Mouse (Mus musculus) liver, postnatal 0 days (tissue): ENCODE measurements at regions not wholly inside any gene's neighbourhood (a gene's known extent, or its start where the extent isn't known, plus 50 kb on each side); places are given as distances from the start of the nearest gene placed in this dataset.

Experiments used
- ATAC-seq: fragments of 200-750 bp; cut with Nextera tagmentation; 2 replicates; pipeline ENCODE4 v1.8.0; 2017; ENCODE audit warnings: mild to moderate bottlenecking, moderate library complexity
- DNase-seq: peaks from one replicate; pipeline ENCODE4 v3.0.0-alpha.2; 2016
- H3K27ac ChIP-seq: fragments of 300-500 bp; sonication (generic); 2 replicates; pipeline ENCODE4 v1.5.1; 2014; ENCODE audit warnings: antibody characterized with exemption, moderate library complexity, mild to moderate bottlenecking, low read depth
- H3K27me3 ChIP-seq: fragments of 300-500 bp; sonication (generic); 2 replicates; pipeline ENCODE4 v1.6.1; 2014; ENCODE audit warnings: low read length, control low read depth, mixed read lengths; ENCODE audit not compliant: insufficient read depth
- H3K36me3 ChIP-seq: fragments of 300-500 bp; sonication (generic); replicated peaks from 2 replicates; pipeline ENCODE4 v1.6.1; 2014; ENCODE audit warnings: mild to moderate bottlenecking, control low read depth, low read length, moderate library complexity, mixed read lengths; ENCODE audit not compliant: insufficient read depth
- H3K4me1 ChIP-seq: fragments of 300-500 bp; sonication (generic); 2 replicates; pipeline ENCODE4 v1.6.1; 2014; ENCODE audit warnings: antibody characterized with exemption, mild to moderate bottlenecking, control low read depth; ENCODE audit not compliant: insufficient read depth
- H3K4me2 ChIP-seq: fragments of 300-500 bp; sonication (generic); 2 replicates; pipeline ENCODE4 v1.6.1; 2014; ENCODE audit warnings: low read depth, mild to moderate bottlenecking, low read length, moderate library complexity, mixed read lengths
- H3K4me3 ChIP-seq: fragments of 300-500 bp; sonication (generic); 2 replicates; pipeline ENCODE4 v1.5.1; 2014; ENCODE audit warnings: low read depth, low read length
- H3K9ac ChIP-seq: fragments of 300-500 bp; sonication (generic); replicated peaks from 2 replicates; pipeline ENCODE4 v1.6.1; 2014; ENCODE audit warnings: mild to moderate bottlenecking, moderate library complexity
- H3K9me3 ChIP-seq: fragments of 300-500 bp; sonication (generic); 2 replicates; pipeline ENCODE4 v1.6.1; 2016; ENCODE audit warnings: mild to moderate bottlenecking, control low read depth, low read length, mixed read lengths
- CTCF ChIP-seq: sonication (generic); IDR thresholded peaks from 2 replicates; pipeline ENCODE4 v1.5.1; 2016; ENCODE audit warnings: antibody characterized with exemption, low read depth
- EP300 ChIP-seq: IDR thresholded peaks from 2 replicates; pipeline ENCODE4 v1.6.1; 2016; ENCODE audit warnings: antibody characterized with exemption, low read depth, mild to moderate bottlenecking
- WGBS: fragments of 180-500 bp; shearing (Covaris S2); extraction: QIAGEN DNeasy Blood & Tissue Kit; methylation state at CpG from one replicate; pipeline ENCODE4 v1.1.7; 2014; ENCODE audit not compliant: insufficient replicate concordance; 5-methylcytosine and 5-hydroxymethylcytosine counted together

DNA sequence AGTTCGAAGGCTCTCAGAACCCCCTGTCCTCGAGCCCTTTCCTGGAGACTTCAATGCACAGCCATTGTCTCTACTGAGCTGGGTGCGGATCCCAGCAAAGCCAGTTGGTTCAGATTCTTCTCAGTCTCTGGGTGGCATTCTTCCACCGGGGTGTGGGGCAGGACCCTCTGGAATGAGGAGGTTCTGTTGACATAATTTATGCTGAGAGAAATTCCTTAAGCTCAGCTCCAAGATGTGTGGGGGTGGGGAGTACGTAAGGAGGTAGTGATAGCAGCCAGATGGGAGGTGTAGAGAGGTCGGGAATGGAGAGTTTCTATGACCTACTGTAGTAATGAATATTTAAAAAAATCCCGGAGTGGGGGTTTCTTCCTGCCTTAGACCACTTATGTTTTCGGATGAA, 93.8 kb downstream of the Arl4c start:
- no peak for ATAC-seq
- no peak overlapping the region for H3K27ac ChIP-seq
- no peak overlapping the region for H3K4me2 ChIP-seq
- DNase-seq = no peak
- no peak for TF ChIP-seq CTCF
- no peak for TF ChIP-seq EP300
- no peaks in the 10 kb centered on the region for H3K4me1 ChIP-seq
- H3K9me3 ChIP-seq = no peaks in the 10 kb centered on the region
- no peak overlapping the region for H3K4me3 ChIP-seq
- no peak overlapping the region for H3K9ac ChIP-seq
- no peaks in the 10 kb centered on the region for H3K36me3 ChIP-seq
- 49% methylated on average over 8 of the region's 8 CpGs for WGBS
- no peaks in the 10 kb centered on the region for H3K27me3 ChIP-seq

DNA sequence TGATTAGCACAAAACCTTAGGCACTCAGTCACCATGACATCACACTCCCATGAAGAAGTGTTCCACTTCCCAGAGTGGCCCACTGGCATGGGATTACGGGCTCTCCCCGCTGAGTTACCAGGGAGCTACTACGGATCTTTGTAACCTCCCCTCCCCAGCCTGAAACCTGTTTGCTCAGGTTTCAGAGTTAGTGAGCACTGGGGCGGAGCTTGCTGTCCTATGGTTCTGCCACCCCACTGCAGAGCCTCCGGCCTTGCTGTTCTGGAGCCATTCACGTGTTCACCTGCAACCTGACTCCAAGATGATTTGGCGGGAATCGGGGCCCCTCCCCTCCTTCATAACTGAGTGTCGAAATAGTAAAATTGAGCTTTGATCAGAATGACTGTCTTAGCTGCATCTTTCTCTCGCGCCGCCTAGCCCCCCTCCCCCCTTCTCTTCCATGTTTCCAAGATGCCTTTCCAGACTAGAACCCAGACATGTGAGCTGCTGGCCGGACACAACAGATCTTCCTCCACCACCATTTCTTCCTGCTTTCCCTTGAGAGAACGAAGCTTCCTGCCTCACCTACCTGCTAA, 95.8 kb upstream of the Glrp1 start:
- Histone ChIP-seq H3K4me3 (no peak overlapping the region), H3K9me3 (no peaks in the 10 kb centered on the region), H3K9ac (no peak overlapping the region), H3K4me1 (no peaks in the 10 kb centered on the region), H3K4me2 (no peak overlapping the region), H3K27ac (no peak overlapping the region), H3K27me3 (no peaks in the 10 kb centered on the region), H3K36me3 (no peaks in the 10 kb centered on the region)
- WGBS = 65% methylated on average over 14 of the region's 14 CpGs
- no peak for ATAC-seq
- no peak for TF ChIP-seq EP300
- no peak for DNase-seq

DNA sequence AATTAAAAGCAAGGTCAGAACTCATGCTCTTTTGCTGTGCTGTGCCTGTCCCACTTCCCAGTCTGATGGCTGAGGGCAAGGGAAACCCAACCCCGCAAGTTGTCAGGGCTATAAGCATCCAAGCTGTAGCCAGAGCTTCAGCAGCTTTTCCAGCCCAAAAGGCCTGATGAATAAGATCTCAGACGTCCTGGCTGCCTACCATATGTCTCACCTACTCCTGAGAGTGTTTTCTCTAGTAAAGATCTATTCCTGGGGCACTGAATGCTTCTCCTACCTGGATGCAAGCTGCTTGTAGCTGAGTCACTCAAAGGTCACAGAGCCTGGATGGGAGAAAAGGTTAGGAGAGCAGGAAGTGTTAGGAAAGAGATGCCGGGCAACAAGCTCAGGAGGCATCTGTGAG, 92.4 kb upstream of the Glrp1 start:
- no peak for ATAC-seq
- Histone ChIP-seq H3K36me3 (no peaks in the 10 kb centered on the region), H3K27ac (no peak overlapping the region), H3K9ac (no peak overlapping the region), H3K9me3 (no peaks in the 10 kb centered on the region), H3K4me1 (no peaks in the 10 kb centered on the region), H3K4me2 (no peak overlapping the region), H3K4me3 (no peak overlapping the region), H3K27me3 (no peaks in the 10 kb centered on the region)
- no peak for TF ChIP-seq CTCF
- no peak for DNase-seq
- 67% methylated on average over 3 of the region's 3 CpGs for WGBS

DNA sequence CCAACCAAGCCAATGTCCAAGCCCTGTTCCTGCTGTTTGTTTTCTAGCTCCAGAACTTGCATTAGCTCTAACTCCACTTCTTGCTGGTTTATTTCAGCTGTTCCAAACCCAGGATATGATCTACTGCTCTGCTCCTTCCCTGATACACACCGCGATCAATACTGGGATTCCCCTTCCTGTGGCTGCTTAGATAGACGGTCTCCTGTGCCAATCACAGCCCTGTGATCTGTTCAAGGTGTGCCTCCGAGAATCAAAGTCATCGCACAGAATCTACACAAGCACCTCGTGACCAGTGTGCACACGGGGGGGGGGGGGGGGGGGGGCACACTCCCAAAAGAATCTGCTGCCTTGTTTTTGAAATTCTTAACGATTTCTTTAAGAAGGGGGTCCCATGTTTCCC, 91.9 kb upstream of the Glrp1 start:
- H3K4me1 ChIP-seq = no peaks in the 10 kb centered on the region
- DNase-seq (no peak), ATAC-seq (0 out of 2 replicates have a peak, but pooled peaks have one; percentile 45)
- no peak overlapping the region for H3K27ac ChIP-seq
- TF ChIP-seq EP300 (no peak), CTCF (no peak)
- WGBS = 71% methylated on average over 6 of the region's 8 CpGs
- no peaks in the 10 kb centered on the region for H3K36me3 ChIP-seq
- no peaks in the 10 kb centered on the region for H3K27me3 ChIP-seq
- no peak overlapping the region for H3K4me2 ChIP-seq
- H3K9ac ChIP-seq = no peak overlapping the region
- no peak overlapping the region for H3K4me3 ChIP-seq
- H3K9me3 ChIP-seq = no peaks in the 10 kb centered on the region

DNA sequence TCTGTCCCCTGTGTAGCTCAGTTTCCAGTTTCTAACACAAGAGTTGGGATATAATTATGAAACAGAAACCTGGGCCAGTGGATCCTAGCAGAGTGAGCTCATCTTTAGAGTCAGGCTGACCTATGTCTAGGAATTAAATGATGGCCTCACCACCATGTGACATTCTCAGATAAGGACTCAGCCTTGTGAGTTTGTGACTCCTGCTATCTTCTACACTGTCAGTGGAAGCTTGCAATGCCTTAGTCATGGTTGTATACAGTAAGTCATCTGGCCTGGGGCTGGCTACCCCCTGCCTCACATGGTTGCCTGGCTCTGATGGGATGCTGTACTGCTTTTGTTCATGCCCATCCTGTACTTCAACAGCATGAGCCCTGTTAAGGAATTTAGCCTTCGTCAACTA, 90.3 kb upstream of the Glrp1 start:
- Histone ChIP-seq H3K4me3 (no peak overlapping the region), H3K27me3 (no peaks in the 10 kb centered on the region), H3K27ac (no peak overlapping the region), H3K9ac (no peak overlapping the region), H3K36me3 (no peaks in the 10 kb centered on the region), H3K4me2 (no peak overlapping the region), H3K4me1 (no peaks in the 10 kb centered on the region), H3K9me3 (no peaks in the 10 kb centered on the region)
- no peak for DNase-seq
- TF ChIP-seq EP300 (no peak), CTCF (no peak)
- ATAC-seq = no peak
- WGBS = 81% methylated on average over 1 of the region's 1 CpGs

DNA sequence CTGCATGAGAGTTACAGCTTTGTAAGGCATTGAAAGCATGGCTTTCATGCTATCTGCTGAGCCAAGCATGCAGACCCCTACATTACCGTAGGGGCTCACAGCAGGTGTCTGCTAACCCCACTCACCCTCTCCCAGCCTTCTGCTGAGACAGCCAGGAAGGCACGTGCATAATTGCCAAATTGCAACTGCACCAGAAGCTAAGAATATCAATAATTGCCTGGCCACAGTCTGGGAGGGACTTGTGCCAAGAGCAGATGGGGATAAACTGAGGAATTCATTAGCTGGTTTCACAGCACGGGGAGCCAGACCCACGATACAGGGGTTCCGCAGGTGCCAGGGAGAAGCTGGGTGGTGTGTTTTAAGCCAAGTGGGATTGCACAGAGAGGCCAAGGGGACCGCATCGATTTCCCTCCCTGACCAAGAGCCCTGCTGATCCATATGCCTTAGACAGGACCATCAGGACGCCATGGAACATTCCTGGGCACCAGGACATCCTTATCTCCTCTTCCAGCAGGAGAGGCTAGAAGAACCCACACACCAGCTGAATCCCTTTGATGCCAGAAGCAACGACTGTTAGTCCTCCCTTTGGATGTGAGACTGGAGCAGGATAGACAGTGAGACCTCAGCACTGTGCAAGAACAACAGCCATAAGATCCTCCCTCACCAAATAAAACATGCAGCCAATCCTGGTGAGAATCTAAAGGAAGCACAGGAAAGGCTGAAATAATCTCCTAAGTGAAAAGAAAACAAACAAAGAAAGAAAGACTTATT, 84.8 kb upstream of the Glrp1 start:
- no peak for TF ChIP-seq EP300
- no peak for TF ChIP-seq CTCF
- WGBS = 62% methylated on average over 9 of the region's 9 CpGs
- Histone ChIP-seq H3K4me3 (no peak overlapping the region), H3K4me1 (no peaks in the 10 kb centered on the region), H3K27me3 (no peaks in the 10 kb centered on the region), H3K9ac (no peak overlapping the region), H3K36me3 (no peaks in the 10 kb centered on the region), H3K4me2 (no peak overlapping the region), H3K27ac (no peak overlapping the region), H3K9me3 (no peaks in the 10 kb centered on the region)
- ATAC-seq = no peak
- DNase-seq = no peak
